Mouse (Mus musculus): Measurements from ENCODE around the gene Pmpca.
"Not testable (repeated sequence)": the region's sequence is repeated elsewhere in the genome, so short reads cannot be mapped to it uniquely, and the experiment has no call there.

Gene Pmpca

GRCm38 (mm10) chr2:26368572-26368971 lies 20.6 kb upstream of the Pmpca start:
- no peak for DNase-seq (ENCODE audit: low read depth)

- no peak for DNase-seq (ENCODE audit: low read depth)
Observed at GRCm38 (mm10) chr2:26372396-26372795, 16.7 kb upstream of the Pmpca start.

GRCm38 (mm10) chr2:26380131-26380771 lies 8.9 kb upstream of the Pmpca start, which contains the start of gene Snapc4:
TSS of gene Snapc4 (minus strand) at chr2:26380653.
- peak; percentile 79 for DNase-seq (ENCODE audit: low read depth)

- not testable (repeated sequence) for DNase-seq (ENCODE audit: low read depth)
Observed at GRCm38 (mm10) chr2:26380871-26381270, 8.3 kb upstream of the Pmpca start.

GRCm38 (mm10) chr2:26387713-26388112 lies 1.4 kb upstream of the Pmpca start:
- no peak for DNase-seq (ENCODE audit: low read depth)

- no peak for DNase-seq (ENCODE audit: low read depth)
Observed at GRCm38 (mm10) chr2:26388682-26389153, 421 bp upstream of the Pmpca start.

- DNase-seq (ENCODE audit: low read depth): no peak
Observed at GRCm38 (mm10) chr2:26390954-26391353, 1.8 kb downstream of the Pmpca start.

- DNase-seq (ENCODE audit: low read depth): no peak
Observed at GRCm38 (mm10) chr2:26391617-26392016, 2.5 kb downstream of the Pmpca start.

GRCm38 (mm10) chr2:26398978-26399377 lies 9.8 kb downstream of the Pmpca start:
- DNase-seq (ENCODE audit: low read depth): no peak

GRCm38 (mm10) chr2:26399647-26400046 lies 10.5 kb downstream of the Pmpca start:
- DNase-seq (ENCODE audit: low read depth): no peak

GRCm38 (mm10) chr2:26400296-26400695 lies 11.2 kb downstream of the Pmpca start:
- DNase-seq (ENCODE audit: low read depth): no peak

- DNase-seq (ENCODE audit: low read depth): no peak
Observed at GRCm38 (mm10) chr2:26401023-26401422, 11.9 kb downstream of the Pmpca start.

- no peak for DNase-seq (ENCODE audit: low read depth)
Observed at GRCm38 (mm10) chr2:26402265-26402664, 13.1 kb downstream of the Pmpca start.

GRCm38 (mm10) chr2:26403306-26403705 lies 14.2 kb downstream of the Pmpca start:
- DNase-seq (ENCODE audit: low read depth): no peak

- DNase-seq (ENCODE audit: low read depth): peak; percentile 89
Observed at GRCm38 (mm10) chr2:26408515-26409356, 19.6 kb downstream of the Pmpca start, which contains the start of gene Inpp5e. TSS of gene Inpp5e (minus strand) at chr2:26409203.

- no peak for DNase-seq (ENCODE audit: low read depth)
Observed at GRCm38 (mm10) chr2:26409362-26409761, 20.2 kb downstream of the Pmpca start.

GRCm38 (mm10) chr2:26410091-26410490 lies 21.0 kb downstream of the Pmpca start:
- DNase-seq (ENCODE audit: low read depth): no peak

GRCm38 (mm10) chr2:26410931-26411411 lies 21.8 kb downstream of the Pmpca start:
- DNase-seq (ENCODE audit: low read depth): no peak

- DNase-seq (ENCODE audit: low read depth): no peak
Observed at GRCm38 (mm10) chr2:26417066-26417465, 27.9 kb downstream of the Pmpca start.

- DNase-seq (ENCODE audit: low read depth): no peak
Observed at GRCm38 (mm10) chr2:26418120-26418519, 29.0 kb downstream of the Pmpca start.

- no peak for DNase-seq (ENCODE audit: low read depth)
Observed at GRCm38 (mm10) chr2:26421969-26422368, 32.8 kb downstream of the Pmpca start.

GRCm38 (mm10) chr2:26423086-26423485 lies 33.9 kb downstream of the Pmpca start:
- DNase-seq (ENCODE audit: low read depth): no peak

GRCm38 (mm10) chr2:26424541-26424940 lies 35.4 kb downstream of the Pmpca start:
- no peak for DNase-seq (ENCODE audit: low read depth)
